In the genomic region with DNA sequence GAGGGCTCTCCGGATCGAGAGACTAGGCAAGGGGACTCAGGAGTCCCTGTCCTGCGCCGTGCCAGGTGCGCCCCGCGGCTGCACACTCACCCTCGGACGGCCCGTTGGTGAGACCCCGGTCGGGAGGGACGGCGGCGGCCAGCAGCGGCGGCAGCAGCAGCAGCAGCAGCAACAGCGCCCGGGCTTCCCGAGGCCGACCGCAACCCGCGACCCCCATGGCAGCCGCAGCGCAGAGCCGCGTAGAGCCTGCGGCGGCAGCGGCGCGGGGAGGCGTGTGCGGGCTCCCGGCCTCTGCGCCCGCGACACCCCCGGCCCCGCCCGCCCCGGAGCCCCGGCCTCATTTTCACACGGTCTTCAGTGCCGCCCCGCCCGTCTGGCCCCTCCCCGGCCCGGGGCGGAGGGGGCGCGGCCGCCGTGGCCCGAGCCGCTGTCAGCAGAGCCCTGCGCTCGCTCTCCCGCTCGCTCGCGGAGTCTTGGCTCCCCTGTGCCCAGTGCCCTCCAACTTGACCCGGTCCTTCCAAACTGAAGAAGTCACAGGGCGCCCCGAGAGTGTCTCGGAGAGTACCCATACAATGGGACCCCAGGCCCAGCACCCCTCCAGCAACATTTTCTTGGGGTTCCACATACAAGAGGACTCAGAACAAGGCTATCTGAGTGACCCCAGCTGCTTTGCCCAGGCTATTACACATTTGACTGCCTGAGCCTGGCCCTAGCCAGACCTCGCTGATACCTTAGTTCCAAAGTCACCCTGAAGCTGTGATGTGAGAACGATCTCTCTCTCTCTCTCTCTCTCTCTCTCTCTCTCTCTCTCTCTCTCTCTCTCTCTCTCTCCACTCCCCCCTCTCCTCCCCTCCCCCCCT, we compare ENCODE assay signal across 8 mouse cellular contexts. TPM values are rescaled to one million over a fixed set of nuclear protein-coding genes. Genes with fewer than 3 reads are reported as not detected.
DNase-seq lines count a peak whose midpoint lies in the region; ATAC-seq lines count a peak whose summit lies in the region.

TSS of gene Scube2 (minus strand) at position 310 of the 860 bp plus-strand sequence.

- no peak within 1 kb of the TSS for H3K27ac ChIP-seq in heart, embryonic 15.5 days
- H3K27ac ChIP-seq in limb, embryonic 11.5 days (replicated peaks; ENCODE audit: low read depth, low read length), result no peak within 1 kb of the TSS
- no peak within 1 kb of the TSS for H3K27ac ChIP-seq in midbrain, embryonic 14.5 days (replicated peaks; ENCODE audit: low read depth, low read length)

- H3K4me2 ChIP-seq in heart, embryonic 15.5 days, result peak within 1 kb of the TSS; percentile 93
- peak within 1 kb of the TSS; percentile 95 for H3K4me2 ChIP-seq in limb, embryonic 11.5 days (ENCODE audit: low read depth, severe bottlenecking)
- peak within 1 kb of the TSS; percentile 96 for H3K4me2 ChIP-seq in midbrain, embryonic 14.5 days (ENCODE audit: low read length)

- H3K9me3 ChIP-seq in heart, embryonic 15.5 days (replicated peaks), result no peaks in the 10 kb centered on the region
- no peaks in the 10 kb centered on the region for H3K9me3 ChIP-seq in limb, embryonic 11.5 days (ENCODE audit: control insufficient read depth, low read length)
- H3K9me3 ChIP-seq in midbrain, embryonic 14.5 days (ENCODE audit: control insufficient read depth, low read length), result no peaks in the 10 kb centered on the region

- H3K4me3 ChIP-seq in heart, embryonic 15.5 days, result peak within 1 kb of the TSS; percentile 64
- H3K4me3 ChIP-seq in limb, embryonic 11.5 days (ENCODE audit: low read depth, low read length), result peak within 1 kb of the TSS; percentile 52
- peak within 1 kb of the TSS; percentile 57 for H3K4me3 ChIP-seq in midbrain, embryonic 14.5 days (replicated peaks; ENCODE audit: low read depth, low read length)

- no peaks in the 10 kb centered on the region for H3K36me3 ChIP-seq in heart, embryonic 15.5 days
- H3K36me3 ChIP-seq in limb, embryonic 11.5 days (ENCODE audit: control insufficient read depth, insufficient read depth, low read length), result no peaks in the 10 kb centered on the region
- no peaks in the 10 kb centered on the region for H3K36me3 ChIP-seq in midbrain, embryonic 14.5 days (ENCODE audit: control insufficient read depth, insufficient read depth, low read length)

- DNase-seq in heart, adult 18-20 months, result peak; percentile 11 to 29
- no peak for DNase-seq in heart, adult 11 months
- peak; percentile 64 for DNase-seq in limb, embryonic 11.5 days (ENCODE audit: low spot score)
- DNase-seq in midbrain, embryonic 14.5 days, result peak; percentile 75
- DNase-seq in layer of hippocampus, adult 11-12 months (ENCODE audit: low spot score), result no peak
- no peak for DNase-seq in spleen, postnatal 36 days (ENCODE audit: low spot score in 2 of 2)

- peak within 1 kb of the TSS; percentile 71 for H3K9ac ChIP-seq in heart, embryonic 15.5 days
- H3K9ac ChIP-seq in limb, embryonic 11.5 days (ENCODE audit: low read length), result peak within 1 kb of the TSS; percentile 61
- H3K9ac ChIP-seq in midbrain, embryonic 14.5 days (replicated peaks; ENCODE audit: low read length), result peak within 1 kb of the TSS; percentile 63

- peaks cover 13% of the 10 kb centered on the region; the same call in 1 of the 2 replicates for H3K27me3 ChIP-seq in heart, embryonic 15.5 days
- H3K27me3 ChIP-seq in limb, embryonic 11.5 days (ENCODE audit: control insufficient read depth, insufficient read depth, low read length), result peaks cover 14% of the 10 kb centered on the region
- peaks cover 12% of the 10 kb centered on the region for H3K27me3 ChIP-seq in midbrain, embryonic 14.5 days (ENCODE audit: control insufficient read depth, insufficient read depth, low read length)

- 1% methylated on average over 52 of the region's 69 CpGs for WGBS in heart, embryonic 15.5 days
- under 1% methylated on average over 58 of the region's 69 CpGs for WGBS in limb, embryonic 11.5 days
- 1% methylated on average over 48 of the region's 69 CpGs for WGBS in midbrain, embryonic 14.5 days

- peak; percentile 31 for ATAC-seq in common myeloid progenitor, adult 5-6 weeks (replicated peaks; ENCODE audit: low read depth, poor library complexity, severe bottlenecking)
- peak; percentile 69 for ATAC-seq in heart, embryonic 15.5 days (replicated peaks; ENCODE audit: insufficient number of reproducible peaks, insufficient read depth, low FRiP score, low read depth)
- ATAC-seq in limb, embryonic 11.5 days (ENCODE audit: insufficient number of reproducible peaks, low FRiP score, low TSS enrichment, low read depth), result peak; percentile 85
- ATAC-seq in midbrain, embryonic 14.5 days (ENCODE audit: low FRiP score, low TSS enrichment), result peak; percentile 83

- H3K4me1 ChIP-seq in heart, embryonic 15.5 days (replicated peaks), result peaks cover 20% of the 10 kb centered on the region
- H3K4me1 ChIP-seq in limb, embryonic 11.5 days (ENCODE audit: control insufficient read depth, insufficient read depth, low read length), result peaks cover 9% of the 10 kb centered on the region
- H3K4me1 ChIP-seq in midbrain, embryonic 14.5 days (ENCODE audit: control insufficient read depth, insufficient read depth, low read length), result peaks cover 3% of the 10 kb centered on the region; the same call in 1 of the 2 replicates

RNA-seq across cellular contexts. Expression of gene Scube2, which starts in this region (rescaled TPM):
- 10 to 100 TPM; 24.1 to 32.0 TPM for total RNA-seq in heart, adult 18-20 months (2021)
- total RNA-seq in common myeloid progenitor, adult 5-6 weeks (2017), result not detected in 2 replicates
- polyA plus RNA-seq in heart, embryonic 15.5 days (2015; fragmentation: Nextera tagmentation; extraction: Ambion mirVana), result 8.5 and 9.8 TPM in 2 replicates
- polyA plus RNA-seq in limb, embryonic 11.5 days (2014; fragmentation: Nextera tagmentation; extraction: Ambion mirVana), result 0.40 and 0.87 TPM in 2 replicates
- polyA plus RNA-seq in midbrain, embryonic 14.5 days (2014; fragmentation: Nextera tagmentation; extraction: Ambion mirVana), result 2.3 and 2.8 TPM in 2 replicates

Comparison
In these comparisons a context has a peak if more than half of its experiments do, and no peak if none do; other contexts are left out.
1. RNA of gene Scube2 (total RNA-seq): 24.1 to 32.0 TPM in heart, adult 18-20 months; not detected in common myeloid progenitor, adult 5-6 weeks; every median in the first group is over 10 times any median in the second.
2. DNase-seq: peak in heart, adult 18-20 months (2 of 2) and midbrain, embryonic 14.5 days (single experiment); none in heart, adult 11 months (single experiment), layer of hippocampus, adult 11-12 months (single experiment) and spleen, postnatal 36 days (0 of 2).
3. Peak in ATAC-seq in common myeloid progenitor, adult 5-6 weeks; RNA of the gene not detected or under 1 TPM.
4. Peak in DNase-seq, ATAC-seq, H3K4me3 ChIP-seq, H3K9ac ChIP-seq and H3K4me2 ChIP-seq in limb, embryonic 11.5 days; RNA of the gene not detected or under 1 TPM.
5. ATAC-seq: peak in every context shown above with its lines; median percentile 85 in limb, embryonic 11.5 days; 83 in midbrain, embryonic 14.5 days; 69 in heart, embryonic 15.5 days; 31 in common myeloid progenitor, adult 5-6 weeks.
6. Peak in every context shown above with its lines, with median percentiles within 50 percentile points of each other: H3K4me2 ChIP-seq, H3K4me3 ChIP-seq and H3K9ac ChIP-seq.